Mouse (Mus musculus) neural tube, embryonic 13.5 days (tissue): ENCODE measurements around the gene Slc28a3. TPM values are rescaled to one million over a fixed set of nuclear protein-coding genes. Genes with fewer than 3 reads are reported as not detected.
A peak's percentile ranks its signal among the peaks of the same experiment; 100 is the strongest.

ENCODE experiments used
- ATAC-seq: fragments of 200-750 bp; cut with Nextera tagmentation; 2 replicates; pipeline ENCODE4 v1.8.0; 2017; ENCODE audit warnings: low read depth, mild to moderate bottlenecking, moderate TSS enrichment, moderate library complexity
- H3K27ac ChIP-seq: fragments of 300-500 bp; sonication (generic); replicated peaks from 2 replicates; pipeline ENCODE4 v1.5.1; 2015; ENCODE audit warnings: moderate library complexity, mild to moderate bottlenecking, inconsistent platforms
- H3K27me3 ChIP-seq: fragments of 300-500 bp; sonication (generic); 2 replicates; pipeline ENCODE4 v1.6.1; 2015; ENCODE audit warnings: mild to moderate bottlenecking, inconsistent platforms
- H3K36me3 ChIP-seq: fragments of 300-500 bp; sonication (generic); 2 replicates; pipeline ENCODE4 v1.6.1; 2015; ENCODE audit warnings: mild to moderate bottlenecking, inconsistent platforms
- H3K4me1 ChIP-seq: fragments of 300-500 bp; sonication (generic); replicated peaks from 2 replicates; pipeline ENCODE4 v1.6.1; 2015; ENCODE audit warnings: inconsistent platforms
- H3K4me2 ChIP-seq: fragments of 300-500 bp; sonication (generic); 2 replicates; pipeline ENCODE4 v1.6.1; 2015; ENCODE audit warnings: inconsistent platforms, mild to moderate bottlenecking, moderate library complexity
- H3K4me3 ChIP-seq: fragments of 300-500 bp; sonication (generic); 2 replicates; pipeline ENCODE4 v1.5.1; 2015; ENCODE audit warnings: mild to moderate bottlenecking, inconsistent platforms
- H3K9ac ChIP-seq: fragments of 300-500 bp; sonication (generic); 2 replicates; pipeline ENCODE4 v1.6.1; 2015; ENCODE audit warnings: moderate library complexity, mild to moderate bottlenecking, inconsistent platforms
- H3K9me3 ChIP-seq: fragments of 300-500 bp; sonication (generic); 2 replicates; pipeline ENCODE4 v1.6.1; 2016; ENCODE audit warnings: inconsistent platforms
- WGBS: fragments of 180-500 bp; shearing (Covaris S2); methylation state at CpG from one replicate; pipeline ENCODE4 v1.1.7; 2015; 5-methylcytosine and 5-hydroxymethylcytosine counted together
- polyA plus RNA-seq: library from polyadenylated mRNA; unstranded; fragments of >200 nt; fragmentation: Nextera tagmentation; extraction: Ambion mirVana; gene quantifications from 2 replicates; pipeline ENCODE4 v1.2.1, GENCODE M21; 2015

Gene Slc28a3
- polyA plus RNA-seq, result 0.04 TPM in 1 of 2 replicates, not detected in the other

DNA sequence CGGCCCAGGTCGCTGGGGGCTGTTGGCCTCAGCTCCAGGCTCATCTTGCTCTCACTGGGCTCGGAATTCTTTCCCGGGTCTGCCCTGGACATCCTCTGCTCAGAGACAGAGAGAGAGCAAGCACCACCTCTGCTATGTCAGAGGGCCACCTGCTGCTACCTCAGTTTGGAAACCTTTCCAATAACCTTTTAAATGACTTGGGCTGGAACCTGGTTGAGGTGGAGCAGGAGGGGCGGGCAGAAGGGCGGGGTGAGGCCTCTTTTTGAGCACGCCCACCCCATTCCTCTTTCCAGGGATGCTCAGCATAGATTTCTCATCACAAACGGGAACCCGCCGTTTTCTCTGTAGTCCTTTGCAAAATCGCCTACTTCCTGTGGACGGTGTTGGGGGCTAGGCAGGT, at the start of gene Slc28a3:
Slc28a3 (minus strand) TSS at position 162 of the 400 bp plus-strand sequence.
- H3K27ac ChIP-seq, result no peak within 1 kb of the TSS
- peaks cover 16% of the 10 kb centered on the region for H3K27me3 ChIP-seq
- no peaks in the 10 kb centered on the region for H3K9me3 ChIP-seq
- H3K4me2 ChIP-seq, result no peak within 1 kb of the TSS
- WGBS, result 8% methylated on average over 12 of the region's 12 CpGs
- H3K4me3 ChIP-seq, result no peak within 1 kb of the TSS
- no peak within 1 kb of the TSS for H3K9ac ChIP-seq
- H3K36me3 ChIP-seq, result no peaks in the 10 kb centered on the region
- no peak for ATAC-seq
- no peaks in the 10 kb centered on the region for H3K4me1 ChIP-seq

DNA sequence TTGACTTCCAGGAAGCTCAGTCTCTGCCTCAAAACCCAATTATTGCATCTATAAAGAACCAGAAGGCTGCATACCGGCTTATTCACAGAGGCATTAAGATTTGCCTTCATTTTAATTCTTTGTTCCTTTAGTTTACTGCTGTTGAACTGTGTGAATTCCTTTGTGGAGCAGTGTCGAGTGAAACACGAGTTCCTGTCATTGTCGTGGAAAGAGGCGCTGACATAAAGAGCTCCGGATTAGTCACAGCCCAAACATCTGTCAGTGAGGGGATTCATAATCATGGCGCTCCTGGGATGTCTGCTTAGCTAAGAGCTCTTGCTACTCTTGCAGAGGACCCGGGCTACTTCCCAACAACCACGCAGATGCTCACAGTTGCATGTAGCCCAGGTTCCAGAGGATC, 47.3 kb upstream of the Slc28a3 start:
- H3K9ac ChIP-seq, result no peak overlapping the region
- H3K27me3 ChIP-seq, result no peaks in the 10 kb centered on the region
- no peaks in the 10 kb centered on the region for H3K9me3 ChIP-seq
- H3K4me2 ChIP-seq, result no peak overlapping the region
- H3K4me1 ChIP-seq, result 0 out of 2 replicates have a peak, but pooled peaks cover 3% of the 10 kb centered on the region
- WGBS, result 23% methylated on average over 9 of the region's 9 CpGs
- no peak for ATAC-seq
- no peaks in the 10 kb centered on the region for H3K36me3 ChIP-seq
- no peak overlapping the region for H3K4me3 ChIP-seq
- H3K27ac ChIP-seq, result no peak overlapping the region

DNA sequence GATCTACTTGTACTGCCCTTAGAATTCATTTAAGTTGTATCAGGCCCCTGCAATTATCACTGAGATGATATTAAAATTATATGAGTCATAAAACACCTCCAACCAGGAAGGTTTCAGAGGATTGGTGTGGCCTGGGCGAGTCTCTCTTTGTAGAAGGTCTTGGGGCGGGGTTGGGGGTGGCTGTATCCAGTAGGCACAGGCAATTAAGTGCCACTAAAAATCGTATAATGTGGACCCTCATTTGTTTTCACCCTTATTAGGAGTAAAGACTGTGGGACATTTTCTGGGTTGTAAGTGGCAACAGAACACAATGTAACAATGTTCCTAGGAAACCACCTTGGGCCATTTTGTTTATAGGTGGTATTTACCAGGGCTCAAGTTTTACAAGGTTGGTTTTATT, 46.2 kb upstream of the Slc28a3 start:
- Histone ChIP-seq H3K9me3 (no peaks in the 10 kb centered on the region), H3K4me2 (no peak overlapping the region), H3K36me3 (no peaks in the 10 kb centered on the region), H3K4me1 (0 out of 2 replicates have a peak, but pooled peaks cover 3% of the 10 kb centered on the region), H3K9ac (no peak overlapping the region), H3K27me3 (no peaks in the 10 kb centered on the region), H3K4me3 (no peak overlapping the region), H3K27ac (no peak overlapping the region)
- WGBS, result 62% methylated on average over 3 of the region's 3 CpGs
- ATAC-seq, result no peak

- 87% methylated on average over 10 of the region's 10 CpGs for WGBS
- no peak overlapping the region for H3K9ac ChIP-seq
These were observed 44.9 kb upstream of the Slc28a3 start for GRCm38 (mm10) chr13:58655552-58655951.

GRCm38 (mm10) chr13:58640330-58640729, 29.7 kb upstream of the Slc28a3 start:
- Histone ChIP-seq H3K36me3 (no peaks in the 10 kb centered on the region), H3K27me3 (peaks cover 7% of the 10 kb centered on the region), H3K4me3 (no peak overlapping the region), H3K27ac (no peak overlapping the region), H3K4me1 (peaks cover 13% of the 10 kb centered on the region), H3K9me3 (no peaks in the 10 kb centered on the region), H3K4me2 (no peak overlapping the region), H3K9ac (no peak overlapping the region)
- no peak for ATAC-seq
- 10% methylated on average over 6 of the region's 6 CpGs for WGBS

More at GRCm38 (mm10) chr13:58655552-58655951, 44.9 kb upstream of the Slc28a3 start:
- no peaks in the 10 kb centered on the region for H3K36me3 ChIP-seq
- H3K4me2 ChIP-seq, result no peak overlapping the region
- no peaks in the 10 kb centered on the region for H3K9me3 ChIP-seq
- no peaks in the 10 kb centered on the region for H3K27me3 ChIP-seq
- H3K27ac ChIP-seq, result no peak overlapping the region
- H3K4me3 ChIP-seq, result no peak overlapping the region
- no peak for ATAC-seq
- H3K4me1 ChIP-seq, result 0 out of 2 replicates have a peak, but pooled peaks cover 3% of the 10 kb centered on the region

- no peaks in the 10 kb centered on the region for H3K9me3 ChIP-seq
- no peak overlapping the region for H3K9ac ChIP-seq
- no peaks in the 10 kb centered on the region for H3K36me3 ChIP-seq
- peak; percentile 76 for ATAC-seq
- no peak overlapping the region for H3K4me3 ChIP-seq
- H3K27me3 ChIP-seq, result peaks cover 9% of the 10 kb centered on the region
- peaks cover 13% of the 10 kb centered on the region for H3K4me1 ChIP-seq
- H3K27ac ChIP-seq, result no peak overlapping the region; the same call in 1 of the 2 replicates
- WGBS, result 32% methylated on average over 4 of the region's 4 CpGs
- H3K4me2 ChIP-seq, result no peak overlapping the region
These were observed 28.3 kb upstream of the Slc28a3 start for GRCm38 (mm10) chr13:58638950-58639349.

DNA sequence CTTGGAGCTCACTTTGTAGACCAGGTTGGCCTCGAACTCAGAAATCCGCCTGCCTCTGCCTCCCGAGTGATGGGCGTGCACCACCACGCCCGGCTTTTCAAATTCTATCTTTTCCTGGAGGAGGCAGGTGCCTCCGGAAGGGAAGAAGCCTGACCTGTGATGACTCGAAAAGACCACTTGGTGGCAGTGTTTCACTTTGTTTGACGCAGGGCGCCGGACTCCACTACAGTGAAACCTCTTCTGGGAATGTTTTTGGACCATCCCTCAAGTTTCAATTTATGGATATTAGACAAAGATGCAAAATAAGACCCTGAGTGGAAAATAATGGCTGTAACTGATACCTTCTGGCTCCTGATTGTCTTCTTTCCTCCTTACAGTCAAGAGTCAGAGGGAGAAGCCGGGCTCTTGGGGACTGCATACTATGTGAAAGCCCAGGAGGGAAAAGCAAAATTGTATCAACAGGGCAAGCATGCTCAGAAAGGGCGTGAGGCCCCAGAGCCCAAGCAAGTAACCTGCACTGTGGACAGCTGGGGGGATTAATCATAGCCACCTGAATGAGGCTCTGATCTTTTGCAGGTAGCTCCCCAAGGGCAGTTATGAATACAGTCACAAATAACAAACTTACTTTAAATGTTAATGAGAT, 26.8 kb upstream of the Slc28a3 start:
- H3K27me3 ChIP-seq, result peaks cover 18% of the 10 kb centered on the region

DNA sequence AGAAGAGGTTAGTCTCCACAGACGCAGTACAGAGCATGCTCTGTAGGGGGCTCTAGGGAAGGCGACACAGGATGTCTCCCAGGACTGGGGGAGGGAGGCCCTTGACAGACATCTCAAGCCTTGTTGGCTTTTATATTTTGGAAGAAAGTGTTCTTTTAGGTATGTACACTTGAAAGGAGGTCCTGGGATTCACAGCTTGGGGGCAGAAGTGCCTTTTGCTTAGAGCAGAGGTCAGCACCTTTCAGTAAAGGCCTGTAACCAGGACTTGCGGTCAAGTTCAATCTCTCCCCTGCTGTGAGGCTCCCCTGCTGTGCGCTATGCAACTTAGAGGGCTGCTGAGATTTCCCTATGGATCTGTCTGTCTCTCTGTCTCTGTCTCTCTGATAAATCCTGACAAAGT, 23.2 kb upstream of the Slc28a3 start:
- Histone ChIP-seq H3K4me2 (no peak overlapping the region), H3K27me3 (peaks cover 18% of the 10 kb centered on the region; the same call in 1 of the 2 replicates), H3K4me1 (peaks cover 14% of the 10 kb centered on the region), H3K36me3 (no peaks in the 10 kb centered on the region), H3K9ac (no peak overlapping the region), H3K4me3 (no peak overlapping the region), H3K27ac (no peak overlapping the region), H3K9me3 (no peaks in the 10 kb centered on the region)
- no peak for ATAC-seq
- 19% methylated on average over 4 of the region's 4 CpGs for WGBS

More for the DNA sequence above, 26.8 kb upstream of the Slc28a3 start:
- no peak overlapping the region for H3K4me2 ChIP-seq
- no peak overlapping the region for H3K4me3 ChIP-seq
- WGBS, result 18% methylated on average over 13 of the region's 13 CpGs
- no peaks in the 10 kb centered on the region for H3K9me3 ChIP-seq
- H3K9ac ChIP-seq, result no peak overlapping the region
- H3K4me1 ChIP-seq, result peaks cover 13% of the 10 kb centered on the region
- H3K36me3 ChIP-seq, result no peaks in the 10 kb centered on the region
- H3K27ac ChIP-seq, result no peak overlapping the region
- no peak for ATAC-seq

GRCm38 (mm10) chr13:58630756-58631155, 20.1 kb upstream of the Slc28a3 start:
- Histone ChIP-seq H3K4me3 (no peak overlapping the region), H3K9ac (no peak overlapping the region), H3K27ac (no peak overlapping the region), H3K9me3 (no peaks in the 10 kb centered on the region), H3K36me3 (no peaks in the 10 kb centered on the region), H3K4me2 (no peak overlapping the region), H3K27me3 (peaks cover 11% of the 10 kb centered on the region; the same call in 1 of the 2 replicates), H3K4me1 (peaks cover 8% of the 10 kb centered on the region)
- ATAC-seq, result no peak
- WGBS, result 44% methylated on average over 10 of the region's 10 CpGs

DNA sequence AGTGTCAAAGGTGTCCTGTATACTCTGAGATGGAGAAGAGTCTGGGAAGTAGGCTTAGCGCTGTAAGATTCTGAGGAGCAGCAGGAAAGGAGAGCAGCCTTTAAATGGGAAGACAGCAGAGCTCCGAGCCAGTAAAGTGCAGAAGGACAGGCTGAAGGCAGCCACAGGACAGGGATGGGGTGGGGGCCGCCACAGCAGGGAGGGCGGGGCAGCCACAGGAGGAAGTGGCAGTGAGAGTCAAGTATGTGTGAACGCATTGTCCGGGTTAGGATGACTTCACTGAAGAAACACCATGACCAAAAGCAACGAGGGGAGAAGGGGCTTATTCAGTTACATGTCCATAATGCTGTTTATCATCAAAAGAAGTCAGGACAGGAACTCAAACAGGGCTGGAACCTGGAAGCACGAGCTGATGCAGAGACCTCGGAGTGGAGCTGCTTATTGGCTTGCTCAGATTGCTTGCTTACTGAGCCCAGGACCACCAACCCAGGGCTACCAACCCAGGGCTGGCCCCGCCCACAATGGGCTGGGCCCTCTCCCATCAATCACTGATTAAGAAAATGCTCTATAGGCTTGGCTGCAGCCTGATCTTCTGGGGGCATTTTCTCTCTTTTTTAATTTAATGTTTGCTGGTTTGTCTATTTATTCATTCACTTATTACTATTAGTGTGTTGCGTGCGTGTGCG, 18.8 kb upstream of the Slc28a3 start:
- H3K9ac ChIP-seq, result no peak overlapping the region
- H3K27ac ChIP-seq, result no peak overlapping the region
- no peaks in the 10 kb centered on the region for H3K9me3 ChIP-seq
- H3K27me3 ChIP-seq, result peaks cover 11% of the 10 kb centered on the region; the same call in 1 of the 2 replicates
- WGBS, result 28% methylated on average over 13 of the region's 13 CpGs
- H3K4me3 ChIP-seq, result no peak overlapping the region
- no peak for ATAC-seq
- no peaks in the 10 kb centered on the region for H3K36me3 ChIP-seq
- H3K4me2 ChIP-seq, result peak overlapping the region; percentile 35
- H3K4me1 ChIP-seq, result peaks cover 8% of the 10 kb centered on the region

- H3K27ac ChIP-seq, result no peak overlapping the region
- 59% methylated on average over 8 of the region's 8 CpGs for WGBS
- H3K4me2 ChIP-seq, result no peak overlapping the region
- no peaks in the 10 kb centered on the region for H3K36me3 ChIP-seq
- no peak overlapping the region for H3K4me3 ChIP-seq
- H3K27me3 ChIP-seq, result no peaks in the 10 kb centered on the region
- H3K9ac ChIP-seq, result no peak overlapping the region
- H3K4me1 ChIP-seq, result no peaks in the 10 kb centered on the region
- no peak for ATAC-seq
- no peaks in the 10 kb centered on the region for H3K9me3 ChIP-seq
These were observed 12.0 kb upstream of the Slc28a3 start for GRCm38 (mm10) chr13:58622647-58623046.

DNA sequence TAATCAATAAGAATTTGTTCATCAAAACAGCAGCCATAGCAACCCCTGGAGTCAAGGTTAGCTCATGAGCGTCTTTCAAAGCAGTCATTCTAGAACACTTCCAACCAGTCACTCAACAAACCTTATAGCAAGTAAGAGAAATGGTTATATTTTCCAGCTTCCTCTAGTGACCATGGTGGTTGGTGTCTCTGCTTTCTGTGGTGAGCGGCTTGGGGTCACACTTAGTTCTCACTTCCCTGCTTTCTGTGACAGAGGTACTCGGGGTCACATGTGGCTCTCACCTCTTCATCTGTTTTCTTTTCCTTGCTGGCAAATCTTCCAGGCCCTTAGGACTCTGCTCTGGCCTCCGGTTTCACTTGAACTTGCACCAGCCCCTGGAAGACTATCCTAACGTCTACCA, 8.6 kb upstream of the Slc28a3 start:
- ATAC-seq, result no peak
- no peaks in the 10 kb centered on the region for H3K27me3 ChIP-seq
- H3K4me2 ChIP-seq, result no peak overlapping the region
- H3K9ac ChIP-seq, result no peak overlapping the region
- no peaks in the 10 kb centered on the region for H3K4me1 ChIP-seq
- no peak overlapping the region for H3K27ac ChIP-seq
- 86% methylated on average over 5 of the region's 5 CpGs for WGBS
- no peaks in the 10 kb centered on the region for H3K36me3 ChIP-seq
- no peaks in the 10 kb centered on the region for H3K9me3 ChIP-seq
- H3K4me3 ChIP-seq, result no peak overlapping the region
